ENCODE assay signal across 13 mouse cellular contexts in the genomic region with DNA sequence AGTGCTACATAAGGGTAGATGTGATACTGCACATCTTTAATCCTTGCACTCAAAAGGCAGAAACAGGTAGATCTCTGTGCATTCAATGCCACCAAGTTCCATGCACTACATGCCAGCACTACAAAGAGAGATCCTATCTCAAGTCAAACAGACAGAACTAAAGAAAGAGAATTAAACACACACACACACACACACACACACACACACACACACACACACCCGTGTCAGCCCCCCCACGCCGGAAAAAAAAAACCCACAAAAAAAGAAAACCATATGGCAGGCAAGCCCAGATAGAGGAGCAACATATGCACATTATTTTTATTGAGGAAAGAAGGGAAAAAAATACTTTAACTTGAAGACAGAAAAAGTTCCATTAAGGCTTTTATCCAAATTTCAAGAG.
"Had no signal": no experiment of that assay in that cellular context is flagged by ENCODE, and none has a peak within 500 bp of the region (broad histone marks: within the 10 kb centered on the region; RNA-seq: fewer than 3 reads in every experiment).

No protein-coding gene starts in this region.

- DNase-seq: kidney, adult 8-10 months; kidney, postnatal 36 days; liver; liver, embryonic 13.5 days; liver, postnatal 0 days; lung, postnatal 36 days; right cerebral cortex, postnatal 25 days had no signal

- ATAC-seq: inflammation-experienced regulatory T-cells, adult 6 months; intestine, postnatal 0 days; liver, postnatal 0 days; midbrain, embryonic 13.5 days had no signal

- H3K27ac ChIP-seq: limb, embryonic 12.5 days; liver, embryonic 13.5 days; midbrain, embryonic 13.5 days; neural tube, embryonic 13.5 days; stomach, postnatal 0 days had no signal

- H3K9me3 ChIP-seq: liver, embryonic 13.5 days; midbrain, embryonic 13.5 days; neural tube, embryonic 13.5 days had no signal

- H3K4me3 ChIP-seq: limb, embryonic 12.5 days; liver, embryonic 13.5 days; midbrain, embryonic 13.5 days; neural tube, embryonic 13.5 days had no signal

- H3K4me1 ChIP-seq: limb, embryonic 12.5 days; liver, embryonic 13.5 days; midbrain, embryonic 13.5 days; neural tube, embryonic 13.5 days had no signal

- H3K27me3 ChIP-seq: limb, embryonic 12.5 days; liver, embryonic 13.5 days; midbrain, embryonic 13.5 days; neural tube, embryonic 13.5 days had no signal
